In the genomic region with DNA sequence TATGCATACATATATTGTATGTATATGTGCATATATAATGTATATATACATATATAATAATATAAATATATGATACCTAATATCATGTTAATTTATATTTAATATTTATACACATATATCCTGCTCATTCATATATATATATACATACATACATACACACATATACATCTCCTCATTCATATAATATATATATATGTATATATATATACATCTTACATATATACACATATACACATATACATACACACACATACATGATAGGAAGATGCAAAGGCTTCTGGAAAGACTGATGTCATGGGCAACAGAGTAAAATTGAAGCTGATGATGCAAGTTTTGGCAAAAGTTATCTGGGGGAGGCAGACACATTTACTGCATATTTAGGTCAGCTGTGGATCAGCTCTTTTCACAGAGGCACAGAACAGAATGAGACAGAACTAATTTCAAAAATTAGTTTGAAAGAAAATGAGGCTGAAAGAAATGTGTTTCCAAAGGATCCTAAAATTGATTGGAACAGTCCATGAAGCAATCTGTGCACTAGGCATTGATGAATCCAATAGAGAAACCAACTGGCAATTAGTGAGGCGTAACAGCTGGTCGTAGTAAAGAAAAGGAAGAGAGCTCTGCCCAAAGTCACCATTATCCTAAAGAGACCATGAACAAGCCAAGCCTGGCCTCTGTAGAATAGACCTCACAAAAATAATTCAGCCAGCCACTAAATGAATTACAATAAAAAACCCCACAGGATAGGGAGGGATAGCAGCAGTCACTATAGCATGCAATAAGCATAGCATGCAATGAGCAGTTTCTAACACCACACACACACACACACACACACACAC, we compare ENCODE assay signal across 15 mouse cellular contexts. TPM values are rescaled to one million over a fixed set of nuclear protein-coding genes. Genes with fewer than 3 reads are reported as not detected.
DNase-seq lines count a peak whose midpoint lies in the region; ATAC-seq and TF ChIP-seq lines count a peak whose summit lies in the region.
"Had no signal": no experiment of that assay in that cellular context is flagged by ENCODE, and none has a peak within 500 bp of the region (broad histone marks: within the 10 kb centered on the region; RNA-seq: fewer than 3 reads in every experiment).

No protein-coding gene starts in this region.

- TF ChIP-seq POLR2A in MEL (IDR thresholded peaks at IDR 0.05; ENCODE audit: control insufficient read depth in 1 of 2, insufficient read depth in 1 of 2, low read depth in 1 of 2, low read length in 2 of 2, poor library complexity in 1 of 2) = no peak

- no peaks in the 10 kb centered on the region for H3K27me3 ChIP-seq in MEL (ENCODE audit: control insufficient read depth in 1 of 2, insufficient read depth in 2 of 2, low read length in 2 of 2)
- H3K27me3 ChIP-seq in hindbrain, embryonic 13.5 days = peaks cover 36% of the 10 kb centered on the region
- H3K27me3 ChIP-seq in midbrain, embryonic 14.5 days (ENCODE audit: control insufficient read depth, insufficient read depth, low read length) = no peaks in the 10 kb centered on the region
- H3K27me3 ChIP-seq in liver, embryonic 11.5 days (replicated peaks; ENCODE audit: control insufficient read depth, insufficient read depth, low read length) = no peaks in the 10 kb centered on the region
- H3K27me3 ChIP-seq: liver, embryonic 12.5 days had no signal

- H3K4me3 ChIP-seq in MEL (ENCODE audit: control insufficient read depth in 1 of 2, insufficient read depth in 1 of 2, low read depth in 2 of 2, low read length in 2 of 2) = no peak overlapping the region
- no peak overlapping the region for H3K4me3 ChIP-seq in hindbrain, embryonic 13.5 days
- peak overlapping the region; percentile 26; the same call in 1 of the 2 replicates for H3K4me3 ChIP-seq in midbrain, embryonic 14.5 days (replicated peaks; ENCODE audit: low read depth, low read length)
- H3K4me3 ChIP-seq in liver, embryonic 11.5 days (ENCODE audit: low read depth, low read length) = no peak overlapping the region
- H3K4me3 ChIP-seq: erythroblast, embryonic 14.5 days; liver, embryonic 12.5 days had no signal

- no peaks in the 10 kb centered on the region for H3K9me3 ChIP-seq in MEL (replicated peaks; ENCODE audit: insufficient read depth, low read length)
- no peaks in the 10 kb centered on the region for H3K9me3 ChIP-seq in hindbrain, embryonic 13.5 days
- H3K9me3 ChIP-seq in midbrain, embryonic 14.5 days (ENCODE audit: control insufficient read depth, low read length) = no peaks in the 10 kb centered on the region
- H3K9me3 ChIP-seq in liver, embryonic 11.5 days (ENCODE audit: control insufficient read depth, low read length) = no peaks in the 10 kb centered on the region
- H3K9me3 ChIP-seq: liver, embryonic 12.5 days had no signal

- 0 out of 2 replicates have a peak, but pooled peaks have one; percentile 28 for ATAC-seq in hindbrain, embryonic 13.5 days (ENCODE audit: low FRiP score)
- ATAC-seq in midbrain, embryonic 14.5 days (ENCODE audit: low FRiP score, low TSS enrichment) = no peak; the same call in 1 of the 2 replicates
- ATAC-seq in liver, embryonic 11.5 days (replicated peaks; ENCODE audit: low FRiP score) = no peak
- ATAC-seq in cerebellum, adult (ENCODE audit: insufficient number of reproducible peaks, low FRiP score, low TSS enrichment) = no peak
- ATAC-seq: liver, embryonic 12.5 days had no signal

- TF ChIP-seq EP300 in MEL (IDR thresholded peaks at IDR 0.05; ENCODE audit: low read depth in 1 of 2, low read length in 2 of 2) = peak in 1 of 2 experiments; percentile 42; a peak in 1 of 4 replicates

- WGBS in hindbrain, embryonic 13.5 days = 28% methylated on average over 2 of the region's 2 CpGs
- WGBS in midbrain, embryonic 14.5 days = 31% methylated on average over 2 of the region's 2 CpGs
- 86% methylated on average over 2 of the region's 2 CpGs for WGBS in liver, embryonic 11.5 days

- TF ChIP-seq CTCF in MEL (IDR thresholded peaks at IDR 0.05 in 2 of 3, conservative IDR thresholded peaks at IDR 0.05 in 1 of 3; ENCODE audit: control insufficient read depth in 1 of 3, insufficient read depth in 1 of 3, low read depth in 2 of 3, low read length in 3 of 3, poor library complexity in 1 of 3, severe bottlenecking in 1 of 3) = no peak

- no peak for DNase-seq in MEL (ENCODE audit: low read depth, low spot score)
- DNase-seq in brain, adult 2 months (ENCODE audit: low read depth, low spot score) = peak; percentile 72
- no peak for DNase-seq in midbrain, embryonic 14.5 days
- no peak for DNase-seq in liver, embryonic 11.5 days (ENCODE audit: low spot score)
- no peak for DNase-seq in adrenal gland, adult 8-10 months
- no peak for DNase-seq in thymus, postnatal 36 days
- DNase-seq: adrenal gland, postnatal 14 days; gastrocnemius, postnatal 14 days; lung, postnatal 10 days; thymus, adult 18-20 months had no signal

- peaks cover 0 to 36% of the 10 kb centered on the region in 2 experiments; a peak in 2 of 4 replicates for H3K36me3 ChIP-seq in MEL (ENCODE audit: control insufficient read depth in 1 of 2, insufficient read depth in 2 of 2, low read length in 2 of 2)
- H3K36me3 ChIP-seq in hindbrain, embryonic 13.5 days = no peaks in the 10 kb centered on the region
- no peaks in the 10 kb centered on the region for H3K36me3 ChIP-seq in midbrain, embryonic 14.5 days (ENCODE audit: control insufficient read depth, insufficient read depth, low read length)
- H3K36me3 ChIP-seq in liver, embryonic 11.5 days (ENCODE audit: control insufficient read depth, insufficient read depth, low read length) = no peaks in the 10 kb centered on the region
- H3K36me3 ChIP-seq: liver, embryonic 12.5 days had no signal

- no peak overlapping the region for H3K9ac ChIP-seq in MEL (ENCODE audit: control insufficient read depth, low read depth, low read length, poor library complexity, severe bottlenecking)
- no peak overlapping the region for H3K9ac ChIP-seq in hindbrain, embryonic 13.5 days
- no peak overlapping the region; the same call in 1 of the 2 replicates for H3K9ac ChIP-seq in midbrain, embryonic 14.5 days (replicated peaks; ENCODE audit: low read length)
- H3K9ac ChIP-seq in liver, embryonic 11.5 days (ENCODE audit: low read depth, low read length) = no peak overlapping the region
- H3K9ac ChIP-seq: liver, embryonic 12.5 days had no signal

- no peak overlapping the region for H3K27ac ChIP-seq in MEL (ENCODE audit: control insufficient read depth, low read depth, low read length)
- peak overlapping the region; percentile 90 for H3K27ac ChIP-seq in hindbrain, embryonic 13.5 days
- H3K27ac ChIP-seq in midbrain, embryonic 14.5 days (replicated peaks; ENCODE audit: low read depth, low read length) = peak overlapping the region; percentile 87
- H3K27ac ChIP-seq in liver, embryonic 11.5 days (ENCODE audit: low read depth, low read length) = no peak overlapping the region
- H3K27ac ChIP-seq: kidney, postnatal 0 days; liver, embryonic 12.5 days had no signal

- TF ChIP-seq RAD21 in MEL (IDR thresholded peaks at IDR 0.05; ENCODE audit: low read depth, low read length) = no peak

- H3K4me1 ChIP-seq in MEL (ENCODE audit: control insufficient read depth in 1 of 2, insufficient read depth in 2 of 2, low read length in 2 of 2) = peaks cover 36 to 42% of the 10 kb centered on the region in 2 experiments
- peaks cover 22% of the 10 kb centered on the region for H3K4me1 ChIP-seq in hindbrain, embryonic 13.5 days (replicated peaks)
- peaks cover 10% of the 10 kb centered on the region for H3K4me1 ChIP-seq in midbrain, embryonic 14.5 days (ENCODE audit: control insufficient read depth, insufficient read depth, low read length)
- H3K4me1 ChIP-seq in liver, embryonic 11.5 days (replicated peaks; ENCODE audit: control insufficient read depth, insufficient read depth, low read length) = no peaks in the 10 kb centered on the region
- H3K4me1 ChIP-seq: liver, embryonic 12.5 days had no signal

- H3K79me2 ChIP-seq in MEL (ENCODE audit: control insufficient read depth, insufficient read depth, low read length, poor library complexity) = no peaks in the 10 kb centered on the region

- H3K4me2 ChIP-seq in hindbrain, embryonic 13.5 days = peak overlapping the region; percentile 50
- H3K4me2 ChIP-seq in midbrain, embryonic 14.5 days (ENCODE audit: low read length) = peak overlapping the region; percentile 50; the same call in 1 of the 2 replicates
- H3K4me2 ChIP-seq in liver, embryonic 11.5 days = no peak overlapping the region
- H3K4me2 ChIP-seq: liver, embryonic 12.5 days had no signal

TF ChIP-seq in MEL, 35 proteins besides CTCF, POLR2A, EP300 and RAD21:
- TF ChIP-seq GATA1 (IDR thresholded peaks at IDR 0.05; ENCODE audit: low read depth, low read length) (no peak), BHLHE40 (IDR thresholded peaks at IDR 0.05; ENCODE audit: borderline replicate concordance, low read depth, low read length) (no peak), ETS1 (IDR thresholded peaks at IDR 0.05; ENCODE audit: low read depth, low read length) (peak; percentile 39; the same call in 1 of the 2 replicates), TAL1 (IDR thresholded peaks at IDR 0.05; ENCODE audit: low read length) (no peak), KAT2A (conservative IDR thresholded peaks at IDR 0.05; ENCODE audit: low read depth, low read length) (no peak), NRF1 (IDR thresholded peaks at IDR 0.05; ENCODE audit: insufficient read depth, low read depth, low read length, poor library complexity, severe bottlenecking) (no peak), TCF12 (IDR thresholded peaks at IDR 0.05; ENCODE audit: low read depth, low read length) (peak; percentile 25; the same call in 1 of the 2 replicates)

RNA-seq across cellular contexts. Expression of a gene that starts 12.2 kb away (rescaled TPM):
- not detected in 2 replicates for total RNA-seq in MEL (2012; rRNA removed)
- polyA plus RNA-seq in MEL (2012; ENCODE audit: insufficient read depth in 1 of 2, insufficient read length in 2 of 2, low read depth in 1 of 2, low replicate concordance in 2 of 2, missing spikeins in 1 of 2) = not detected
- 14.7 and 16.1 TPM in 2 replicates for polyA plus RNA-seq in hindbrain, embryonic 13.5 days (2015; fragmentation: Nextera tagmentation; extraction: Ambion mirVana)
- 21.4 and 28.1 TPM in 2 replicates for polyA plus RNA-seq in midbrain, embryonic 14.5 days (2014; fragmentation: Nextera tagmentation; extraction: Ambion mirVana)
- polyA plus RNA-seq in liver, embryonic 11.5 days (2014; fragmentation: Nextera tagmentation; extraction: Ambion mirVana) = 0.22 and 0.41 TPM in 2 replicates
- 10 to 100 TPM in 3 of 4 experiments, 1 to 10 TPM in 1; 9.6 to 13.5 (median 10.3) TPM for total RNA-seq in adrenal gland, adult 8-10 months (2022)
- polyA plus RNA-seq: erythroblast, embryonic 14.5 days had no signal

RNA-seq across cellular contexts. Expression of a gene that starts 49.3 kb away (rescaled TPM):
- total RNA-seq in MEL (2012; rRNA removed) = 0.07 and 0.31 TPM in 2 replicates
- polyA plus RNA-seq in MEL (2012; ENCODE audit: insufficient read depth in 1 of 2, insufficient read length in 2 of 2, low read depth in 1 of 2, low replicate concordance in 2 of 2, missing spikeins in 1 of 2) = under 1 TPM in 1 of 2 experiments, not detected in 1; 0.43 TPM
- 48.7 and 51.8 TPM in 2 replicates for polyA plus RNA-seq in hindbrain, embryonic 13.5 days (2015; fragmentation: Nextera tagmentation; extraction: Ambion mirVana)
- 64.3 and 67.7 TPM in 2 replicates for polyA plus RNA-seq in midbrain, embryonic 14.5 days (2014; fragmentation: Nextera tagmentation; extraction: Ambion mirVana)
- 2.9 and 4.1 TPM in 2 replicates for polyA plus RNA-seq in liver, embryonic 11.5 days (2014; fragmentation: Nextera tagmentation; extraction: Ambion mirVana)
- total RNA-seq in adrenal gland, adult 8-10 months (2022) = 1 to 10 TPM; 2.6 to 4.8 (median 3.6) TPM

Comparison
In these comparisons a context has a peak if more than half of its experiments do, and no peak if none do; other contexts are left out.
1. H3K27ac ChIP-seq: peak in hindbrain, embryonic 13.5 days (single experiment) and midbrain, embryonic 14.5 days (single experiment); none in MEL (single experiment) and liver, embryonic 11.5 days (single experiment).
2. RNA of a gene that starts 12.2 kb away (polyA plus RNA-seq): 21.4 to 28.1 TPM in midbrain, embryonic 14.5 days and 14.7 to 16.1 TPM in hindbrain, embryonic 13.5 days; 0.22 to 0.41 TPM in liver, embryonic 11.5 days and not detected in MEL; every median in the first group is over 10 times any median in the second.